Mouse (Mus musculus) embryonic facial prominence, embryonic 13.5 days (tissue): ENCODE measurements around the gene Cfb. TPM values are rescaled to one million over a fixed set of nuclear protein-coding genes. Genes with fewer than 3 reads are reported as not detected.

Source experiments
- ATAC-seq: fragments of 200-750 bp; cut with Nextera tagmentation; 2 replicates; pipeline ENCODE4 v1.8.0; 2017; ENCODE audit warnings: low read depth; ENCODE audit not compliant: insufficient number of reproducible peaks, insufficient read depth, low FRiP score, low TSS enrichment
- H3K27ac ChIP-seq: fragments of 300-500 bp; sonication (generic); 2 replicates; pipeline ENCODE4 v1.5.1; 2015; ENCODE audit warnings: moderate library complexity, mild to moderate bottlenecking, inconsistent platforms
- H3K27me3 ChIP-seq: fragments of 300-500 bp; sonication (generic); 2 replicates; pipeline ENCODE4 v1.6.1; 2015; ENCODE audit warnings: mild to moderate bottlenecking, inconsistent platforms
- H3K36me3 ChIP-seq: fragments of 300-500 bp; sonication (generic); 2 replicates; pipeline ENCODE4 v1.6.1; 2015; ENCODE audit warnings: mild to moderate bottlenecking, inconsistent platforms
- H3K4me1 ChIP-seq: fragments of 300-500 bp; sonication (generic); 2 replicates; pipeline ENCODE4 v1.6.1; 2015; ENCODE audit warnings: inconsistent platforms
- H3K4me2 ChIP-seq: fragments of 300-500 bp; sonication (generic); 2 replicates; pipeline ENCODE4 v1.6.1; 2015; ENCODE audit warnings: moderate library complexity, mild to moderate bottlenecking, inconsistent platforms
- H3K4me3 ChIP-seq: fragments of 300-500 bp; sonication (generic); 2 replicates; pipeline ENCODE4 v1.5.1; 2015; ENCODE audit warnings: mild to moderate bottlenecking, inconsistent platforms
- H3K9ac ChIP-seq: fragments of 300-500 bp; sonication (generic); 2 replicates; pipeline ENCODE4 v1.6.1; 2015; ENCODE audit warnings: mild to moderate bottlenecking, inconsistent platforms
- H3K9me3 ChIP-seq: fragments of 300-500 bp; sonication (generic); 2 replicates; pipeline ENCODE4 v1.6.1; 2016; ENCODE audit warnings: inconsistent platforms
- WGBS: fragments of 180-500 bp; shearing (Covaris S2); methylation state at CpG from one replicate; pipeline ENCODE4 v1.1.7; 2015; ENCODE audit warnings: mixed read lengths; 5-methylcytosine and 5-hydroxymethylcytosine counted together
- polyA plus RNA-seq: library from polyadenylated mRNA; unstranded; fragments of >200 nt; fragmentation: Nextera tagmentation; extraction: Ambion mirVana; gene quantifications from 2 replicates; pipeline ENCODE4 v1.2.1, GENCODE M21; 2015

The Cfb gene
- polyA plus RNA-seq, 1 experiment from 2014 or later: 1.6 TPM

DNA sequence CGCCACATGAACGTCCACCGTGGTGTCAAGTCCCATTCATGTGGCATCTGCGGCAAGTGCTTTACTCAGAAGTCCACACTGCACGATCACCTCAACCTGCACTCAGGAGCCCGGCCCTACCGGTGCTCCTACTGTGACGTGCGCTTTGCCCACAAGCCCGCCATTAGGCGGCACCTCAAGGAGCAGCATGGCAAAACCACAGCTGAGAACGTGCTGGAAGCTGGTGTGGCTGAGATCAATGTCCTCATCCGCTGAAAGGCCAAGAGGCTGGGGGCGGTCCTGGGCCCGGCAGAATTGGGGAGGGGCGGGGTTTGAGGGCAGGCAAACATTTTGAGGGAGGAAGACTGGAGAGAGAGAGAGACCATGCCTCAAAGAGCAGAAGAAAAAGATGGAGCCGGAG lies 34.0 kb upstream of the Cfb start:
- H3K4me2 ChIP-seq: peak overlapping the region; percentile 78
- no peak overlapping the region for H3K27ac ChIP-seq
- no peak for ATAC-seq
- H3K36me3 ChIP-seq: peaks cover 13% of the 10 kb centered on the region
- peak overlapping the region; percentile 61; the same call in 1 of the 2 replicates for H3K4me3 ChIP-seq
- H3K4me1 ChIP-seq: peaks cover 45% of the 10 kb centered on the region
- 85% methylated on average over 17 of the region's 17 CpGs for WGBS
- peak overlapping the region; percentile 91; the same call in 1 of the 2 replicates for H3K9ac ChIP-seq
- no peaks in the 10 kb centered on the region for H3K27me3 ChIP-seq
- H3K9me3 ChIP-seq: peaks cover 3% of the 10 kb centered on the region; the same call in 1 of the 2 replicates

DNA sequence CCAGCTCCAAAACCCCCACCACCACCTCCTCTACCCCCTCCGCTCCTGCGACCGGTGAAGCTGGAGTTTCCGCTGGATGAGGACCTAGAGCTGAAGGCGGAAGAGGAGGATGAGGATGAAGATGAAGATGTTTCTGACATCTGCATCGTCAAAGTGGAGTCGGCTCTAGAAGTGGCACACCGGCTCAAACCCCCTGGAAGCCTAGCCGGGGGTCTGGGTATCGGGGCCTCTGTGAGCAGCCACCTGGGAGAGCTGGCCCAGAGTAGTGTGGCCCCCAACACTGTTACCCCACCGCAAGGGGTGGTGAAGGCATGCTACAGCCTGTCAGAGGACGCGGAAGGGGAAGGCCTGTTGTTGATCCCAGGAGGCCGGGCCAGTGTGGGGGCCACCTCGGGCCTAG lies 33.4 kb upstream of the Cfb start:
- H3K9ac ChIP-seq: peak overlapping the region; percentile 91
- peaks cover 40% of the 10 kb centered on the region for H3K4me1 ChIP-seq
- H3K36me3 ChIP-seq: peaks cover 9% of the 10 kb centered on the region
- 89% methylated on average over 15 of the region's 15 CpGs for WGBS
- H3K4me3 ChIP-seq: peak overlapping the region; percentile 61
- H3K9me3 ChIP-seq: peaks cover 3% of the 10 kb centered on the region; the same call in 1 of the 2 replicates
- ATAC-seq: no peak
- H3K27ac ChIP-seq: peak overlapping the region; percentile 93
- H3K4me2 ChIP-seq: peak overlapping the region; percentile 78
- no peaks in the 10 kb centered on the region for H3K27me3 ChIP-seq

GRCm38 (mm10) chr17:34894801-34895530 lies 32.6 kb upstream of the Cfb start:
- WGBS: 6% methylated on average over 48 of the region's 51 CpGs
- Histone ChIP-seq H3K4me3 (peak overlapping the region; percentile 61), H3K9ac (peak overlapping the region; percentile 91), H3K27me3 (no peaks in the 10 kb centered on the region), H3K4me1 (peaks cover 33% of the 10 kb centered on the region), H3K4me2 (peak overlapping the region; percentile 78), H3K9me3 (peaks cover 3% of the 10 kb centered on the region; the same call in 1 of the 2 replicates), H3K27ac (peak overlapping the region; percentile 93), H3K36me3 (peaks cover 9% of the 10 kb centered on the region)
- peak; percentile 8; the same call in 1 of the 2 replicates for ATAC-seq

DNA sequence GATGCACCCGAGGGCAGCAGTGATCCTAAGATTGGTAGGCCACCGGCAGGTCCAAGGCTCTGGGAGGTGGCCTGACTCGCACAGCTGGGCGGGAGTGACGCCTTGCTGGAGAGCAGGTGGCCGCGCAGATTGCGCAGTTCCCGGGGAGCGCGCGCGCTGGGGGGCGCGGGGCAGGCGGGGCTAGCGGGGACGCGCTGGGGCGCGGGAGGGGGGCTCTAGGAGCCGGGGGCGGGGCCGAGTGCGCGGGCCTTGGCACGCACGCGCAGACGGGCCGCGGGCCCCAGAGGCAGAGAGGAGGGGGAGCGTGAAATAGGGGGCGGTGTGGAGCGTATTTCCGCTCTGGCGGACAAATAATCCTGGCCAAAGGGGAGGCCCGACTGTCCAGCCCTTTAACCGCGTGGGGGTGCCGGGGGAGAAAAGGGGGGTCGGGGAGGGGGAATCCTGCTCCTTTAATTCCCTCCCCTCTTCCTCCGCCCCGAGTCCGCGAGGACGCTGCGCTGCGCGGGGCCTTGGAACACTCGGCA lies 31.8 kb upstream of the Cfb start:
- H3K9ac ChIP-seq: peak overlapping the region; percentile 91
- WGBS: under 1% methylated on average over 40 of the region's 51 CpGs
- no peaks in the 10 kb centered on the region for H3K27me3 ChIP-seq
- peak overlapping the region; percentile 93 for H3K27ac ChIP-seq
- H3K4me2 ChIP-seq: peak overlapping the region; percentile 78
- peak overlapping the region; percentile 61 for H3K4me3 ChIP-seq
- peak; percentile 84 for ATAC-seq
- peaks cover 33% of the 10 kb centered on the region for H3K4me1 ChIP-seq
- H3K36me3 ChIP-seq: peaks cover 9% of the 10 kb centered on the region
- peaks cover 3% of the 10 kb centered on the region; the same call in 1 of the 2 replicates for H3K9me3 ChIP-seq

DNA sequence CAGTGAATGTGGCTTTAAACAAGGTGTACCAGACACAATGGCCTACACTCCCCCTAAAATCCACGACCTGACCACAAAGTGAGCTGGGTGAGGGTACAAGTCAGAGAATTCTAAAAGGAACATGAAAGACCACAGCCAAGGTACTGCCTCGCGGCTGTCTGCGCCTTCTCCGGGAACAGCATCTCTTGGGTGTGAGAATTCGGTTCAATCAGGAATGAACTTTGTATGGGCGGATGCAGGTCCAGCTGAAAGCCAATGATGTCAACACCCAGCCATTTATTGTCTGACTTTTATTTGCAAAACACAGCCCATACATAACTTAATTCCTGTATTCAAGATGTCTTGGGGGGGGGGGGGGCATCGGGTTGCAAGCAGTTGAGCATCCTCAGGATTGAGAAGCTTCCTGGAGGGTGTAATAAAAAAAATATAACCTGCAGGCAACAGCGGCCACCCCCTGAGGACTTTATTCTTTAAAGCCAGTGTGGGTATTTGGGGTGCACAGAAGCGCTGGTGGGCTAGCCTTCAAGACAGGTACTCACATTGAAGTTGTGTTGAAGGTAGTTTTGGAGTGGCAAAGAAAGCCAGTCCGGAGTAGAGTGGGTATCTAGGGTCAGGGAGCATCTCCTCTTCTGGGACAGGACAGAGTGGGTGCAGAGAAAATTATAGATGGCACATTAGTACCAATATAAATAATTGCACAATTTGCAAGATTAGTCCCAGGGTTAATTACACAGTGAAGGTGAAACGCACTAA lies 30.9 kb upstream of the Cfb start:
- Histone ChIP-seq H3K4me3 (peak overlapping the region; percentile 61), H3K9me3 (peaks cover 3% of the 10 kb centered on the region; the same call in 1 of the 2 replicates), H3K27ac (peak overlapping the region; percentile 77; the same call in 1 of the 2 replicates), H3K36me3 (peaks cover 9% of the 10 kb centered on the region), H3K4me1 (peaks cover 33% of the 10 kb centered on the region), H3K9ac (peak overlapping the region; percentile 91), H3K4me2 (peak overlapping the region; percentile 78), H3K27me3 (no peaks in the 10 kb centered on the region)
- 74% methylated on average over 12 of the region's 12 CpGs for WGBS
- ATAC-seq: no peak

- H3K27me3 ChIP-seq: no peaks in the 10 kb centered on the region
- H3K4me2 ChIP-seq: no peak overlapping the region
- ATAC-seq: no peak
- H3K9me3 ChIP-seq: peaks cover 3% of the 10 kb centered on the region; the same call in 1 of the 2 replicates
- 93% methylated on average over 2 of the region's 2 CpGs for WGBS
- H3K27ac ChIP-seq: no peak overlapping the region
- peaks cover 19% of the 10 kb centered on the region for H3K4me1 ChIP-seq
- H3K9ac ChIP-seq: no peak overlapping the region
- peaks cover 7% of the 10 kb centered on the region for H3K36me3 ChIP-seq
- H3K4me3 ChIP-seq: no peak overlapping the region
Observed at GRCm38 (mm10) chr17:34891377-34891776, 29.1 kb upstream of the Cfb start.

DNA sequence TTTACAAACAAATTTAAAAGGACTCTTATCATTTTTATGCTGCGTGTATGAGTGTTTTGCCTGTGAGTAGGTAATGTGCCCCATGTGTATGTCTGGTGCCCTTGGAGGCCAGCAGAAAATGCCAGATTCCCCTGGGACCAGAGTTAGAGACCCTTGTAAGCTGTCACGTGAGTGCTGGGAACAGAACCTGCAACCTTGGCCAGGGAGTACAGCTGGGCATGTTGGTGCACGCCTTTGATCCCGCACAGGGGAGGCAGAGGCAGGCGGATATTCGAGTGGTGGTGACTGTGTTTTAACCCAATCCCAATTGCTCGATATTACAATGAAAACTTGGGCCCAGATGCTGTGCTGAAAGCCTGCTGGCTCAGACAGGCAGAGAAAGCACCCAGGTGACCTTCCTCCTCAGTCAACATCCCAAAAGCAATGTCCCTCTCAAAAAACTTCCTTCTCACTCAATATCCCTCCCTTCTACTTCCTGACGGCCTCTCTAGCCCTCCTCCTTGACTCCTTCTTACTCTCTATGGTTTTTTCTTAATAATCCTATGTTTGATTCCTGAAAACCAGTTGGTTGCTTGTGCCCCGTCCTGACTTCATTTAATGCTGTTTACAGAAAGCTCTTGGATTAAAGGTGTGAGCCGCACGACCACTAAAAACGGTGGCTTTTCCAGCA lies 27.9 kb upstream of the Cfb start:
- Histone ChIP-seq H3K4me2 (no peak overlapping the region), H3K27ac (no peak overlapping the region), H3K9ac (no peak overlapping the region), H3K4me1 (peaks cover 7% of the 10 kb centered on the region), H3K36me3 (no peaks in the 10 kb centered on the region), H3K27me3 (no peaks in the 10 kb centered on the region), H3K9me3 (no peaks in the 10 kb centered on the region), H3K4me3 (no peak overlapping the region)
- ATAC-seq: no peak
- 86% methylated on average over 12 of the region's 12 CpGs for WGBS

DNA sequence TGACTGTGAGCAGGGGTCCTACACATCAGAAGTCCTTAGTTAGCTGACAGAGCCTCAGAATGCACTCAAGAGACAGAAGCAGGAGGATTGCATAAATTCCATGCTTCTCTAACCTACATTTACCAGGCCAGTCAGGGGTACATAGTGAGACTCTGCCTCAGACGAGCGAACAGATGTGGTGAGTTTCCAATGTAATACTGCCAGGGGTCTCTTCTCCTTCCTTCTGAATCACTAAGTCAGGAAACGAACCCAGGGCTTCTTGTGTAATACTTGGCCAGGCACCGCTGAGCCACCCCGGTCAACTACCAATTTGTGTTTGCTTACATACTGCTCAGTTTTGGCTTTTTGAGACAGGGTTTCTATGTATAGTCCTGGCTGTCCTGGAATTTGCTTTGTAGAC lies 25.6 kb upstream of the Cfb start:
- Histone ChIP-seq H3K4me1 (peaks cover 12% of the 10 kb centered on the region), H3K27ac (no peak overlapping the region), H3K4me3 (no peak overlapping the region), H3K4me2 (no peak overlapping the region), H3K36me3 (no peaks in the 10 kb centered on the region), H3K9ac (no peak overlapping the region), H3K9me3 (no peaks in the 10 kb centered on the region), H3K27me3 (no peaks in the 10 kb centered on the region)
- no peak for ATAC-seq
- WGBS: 83% methylated on average over 5 of the region's 5 CpGs

DNA sequence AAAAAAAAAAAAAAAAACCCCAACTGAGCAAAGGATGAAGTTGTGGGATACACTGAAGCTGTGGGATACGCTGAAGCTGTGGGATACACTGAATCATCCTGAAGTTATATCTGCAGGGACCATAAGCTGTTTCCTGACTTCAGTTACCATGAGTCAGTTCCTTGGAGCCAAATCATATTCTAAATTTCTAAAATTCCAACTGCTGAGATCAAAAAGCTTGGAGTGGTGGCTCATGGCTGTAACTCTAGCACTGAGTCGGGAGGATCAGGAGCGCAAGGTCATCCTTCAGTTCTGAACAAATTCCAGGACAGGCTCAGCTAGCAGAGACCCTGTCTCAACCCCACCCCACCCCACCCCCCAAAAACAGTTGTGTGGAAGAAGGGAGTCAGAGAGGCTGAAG lies 23.3 kb upstream of the Cfb start:
- H3K4me1 ChIP-seq: peaks cover 19% of the 10 kb centered on the region
- no peaks in the 10 kb centered on the region for H3K27me3 ChIP-seq
- no peaks in the 10 kb centered on the region for H3K36me3 ChIP-seq
- H3K27ac ChIP-seq: peak overlapping the region; percentile 23; the same call in 1 of the 2 replicates
- no peak overlapping the region for H3K4me2 ChIP-seq
- H3K4me3 ChIP-seq: no peak overlapping the region
- H3K9me3 ChIP-seq: no peaks in the 10 kb centered on the region
- no peak for ATAC-seq
- 62% methylated on average over 3 of the region's 3 CpGs for WGBS
- no peak overlapping the region for H3K9ac ChIP-seq

DNA sequence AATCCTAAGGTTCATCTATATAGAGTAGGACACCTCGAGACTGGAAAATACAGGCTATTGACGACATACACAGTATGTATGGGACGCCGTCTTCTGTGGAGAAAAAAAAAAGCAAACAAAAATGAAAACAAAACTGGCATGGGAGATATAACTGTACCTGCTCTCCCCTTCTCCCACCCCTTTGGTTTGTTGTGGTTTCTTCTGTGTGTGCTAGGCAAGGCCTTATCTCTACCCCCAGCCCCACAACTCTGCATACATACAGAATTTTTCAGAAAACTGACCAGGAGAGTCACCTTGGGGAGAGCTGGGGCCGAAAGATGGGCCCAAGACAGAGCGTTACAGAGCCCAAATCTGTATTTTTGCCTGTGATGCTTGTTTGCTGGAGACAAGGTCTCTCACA lies 22.4 kb upstream of the Cfb start:
- no peak overlapping the region for H3K4me2 ChIP-seq
- 86% methylated on average over 6 of the region's 6 CpGs for whole genome bisulfite sequencing
- ATAC-seq: no peak

DNA sequence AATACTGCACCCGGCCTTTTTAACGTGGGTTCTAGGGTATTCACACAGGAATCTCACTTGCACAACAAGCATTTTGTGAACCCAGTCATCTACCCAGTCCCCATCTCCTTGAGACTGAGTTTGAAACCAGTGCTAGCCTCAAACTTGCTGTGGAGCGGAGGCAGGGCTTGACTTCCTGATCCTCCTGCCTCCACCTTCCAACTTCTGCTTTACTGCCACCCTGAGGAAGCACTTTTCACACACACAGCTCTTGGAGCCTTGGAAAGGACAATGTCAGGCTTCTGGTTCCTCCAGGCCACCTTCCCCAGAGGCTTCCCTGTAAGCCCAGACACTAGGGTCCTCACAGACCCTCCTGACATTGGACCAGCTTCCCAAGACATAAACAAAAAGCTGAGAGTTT lies 21.0 kb upstream of the Cfb start:
- H3K9me3 ChIP-seq: no peaks in the 10 kb centered on the region
- H3K9ac ChIP-seq: no peak overlapping the region
- peaks cover 27% of the 10 kb centered on the region for H3K4me1 ChIP-seq
- no peak for ATAC-seq
- no peak overlapping the region for H3K4me2 ChIP-seq
- peak overlapping the region; percentile 11 for H3K27ac ChIP-seq
- no peaks in the 10 kb centered on the region for H3K27me3 ChIP-seq
- no peaks in the 10 kb centered on the region for H3K36me3 ChIP-seq
- 69% methylated on average over 3 of the region's 3 CpGs for WGBS
- no peak overlapping the region for H3K4me3 ChIP-seq

More for the DNA sequence above, 22.4 kb upstream of the Cfb start:
- H3K4me1 ChIP-seq: peaks cover 21% of the 10 kb centered on the region
- no peaks in the 10 kb centered on the region for H3K9me3 ChIP-seq
- no peak overlapping the region for H3K4me3 ChIP-seq
- no peaks in the 10 kb centered on the region for H3K27me3 ChIP-seq
- H3K27ac ChIP-seq: no peak overlapping the region
- no peaks in the 10 kb centered on the region for H3K36me3 ChIP-seq
- H3K9ac ChIP-seq: no peak overlapping the region
